Mouse (Mus musculus) telencephalon, adult 2 months (tissue): ENCODE measurements at regions not wholly inside any gene's neighbourhood (a gene's known extent, or its start where the extent isn't known, plus 50 kb on each side); places are given as distances from the start of the nearest gene placed in this dataset.
A peak's percentile ranks its signal among the peaks of the same experiment; 100 is the strongest.

Experiments
- DNase-seq: peaks from one replicate; pipeline ENCODE4 v3.0.0-alpha.2; 2011; ENCODE audit warnings: low read depth, low spot score

DNA sequence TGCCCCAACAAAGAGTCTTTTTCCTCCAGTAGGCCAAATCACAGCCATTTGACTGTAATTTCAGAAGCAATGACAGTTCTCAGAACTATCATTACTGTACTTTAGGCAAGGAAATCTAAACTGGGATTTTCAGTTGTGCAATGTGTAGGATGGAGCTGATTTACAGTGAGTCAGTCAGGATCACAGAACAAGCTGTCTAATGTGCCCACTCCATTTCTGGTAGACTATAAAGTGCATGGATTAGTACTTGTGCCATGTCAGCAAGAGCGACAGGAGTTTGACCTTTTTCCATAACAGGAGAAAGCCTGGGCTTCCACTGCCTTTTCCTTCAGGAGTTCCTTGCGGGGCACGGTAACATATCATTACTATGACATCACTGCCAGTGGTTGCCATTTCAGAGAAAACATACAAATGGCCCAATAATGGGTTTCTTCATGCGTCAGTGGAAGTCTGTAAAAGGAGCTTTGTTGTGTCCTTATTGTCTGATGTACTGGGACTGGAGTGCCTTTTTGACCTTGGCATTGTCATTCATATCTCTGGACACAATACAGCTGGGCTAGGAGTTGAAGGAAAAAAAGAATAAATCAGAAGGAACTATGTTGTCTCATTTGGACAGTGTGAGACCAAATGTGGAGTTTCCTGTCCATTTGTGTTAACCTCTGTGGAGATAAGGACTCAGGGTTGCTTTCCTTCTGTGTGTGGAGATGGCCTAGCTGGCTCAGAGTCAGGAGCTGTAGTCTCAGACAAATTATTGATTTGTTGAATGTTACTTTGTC, 271.5 kb upstream of the BC052040 start:
- peak; percentile 23 for DNase-seq

DNA sequence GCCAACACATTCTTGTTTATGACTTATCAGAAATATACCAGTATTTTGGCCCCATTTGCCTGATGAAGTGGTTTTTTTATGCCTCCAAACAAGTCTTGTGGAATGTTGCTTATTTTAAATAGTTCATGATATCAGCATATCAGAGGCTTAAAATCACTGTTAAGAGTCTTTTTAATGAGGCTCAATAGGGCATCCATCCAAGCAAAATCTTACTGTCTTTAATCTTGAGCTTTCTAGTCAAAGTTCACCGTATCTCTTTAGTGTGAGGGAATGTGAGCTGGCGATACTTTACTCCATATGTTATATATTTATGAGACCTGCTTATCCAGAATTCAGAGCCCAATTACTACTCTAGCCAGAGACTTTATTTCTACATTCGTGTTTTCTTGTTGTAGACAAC, 263.0 kb upstream of the BC052040 start:
- DNase-seq = no peak

DNA sequence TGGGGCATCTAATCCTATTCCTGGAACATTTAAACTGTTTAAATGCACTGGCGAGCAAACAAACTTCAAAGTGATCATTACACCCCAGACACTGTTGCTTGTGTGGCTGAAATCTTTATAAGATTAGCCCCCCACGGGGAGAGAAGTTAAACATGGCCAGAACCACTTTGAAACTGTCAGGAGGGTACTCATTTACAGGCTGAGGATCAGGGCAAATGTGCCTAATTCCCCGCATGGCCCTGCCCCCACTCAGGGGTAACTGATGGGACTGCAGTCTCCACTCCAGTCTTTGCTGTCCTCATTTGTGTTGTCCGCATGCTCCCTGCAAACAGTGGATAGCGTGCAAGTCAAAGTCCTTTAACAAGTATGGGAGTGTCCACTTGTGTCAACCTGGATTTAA, 258.9 kb upstream of the BC052040 start:
- DNase-seq = no peak

DNA sequence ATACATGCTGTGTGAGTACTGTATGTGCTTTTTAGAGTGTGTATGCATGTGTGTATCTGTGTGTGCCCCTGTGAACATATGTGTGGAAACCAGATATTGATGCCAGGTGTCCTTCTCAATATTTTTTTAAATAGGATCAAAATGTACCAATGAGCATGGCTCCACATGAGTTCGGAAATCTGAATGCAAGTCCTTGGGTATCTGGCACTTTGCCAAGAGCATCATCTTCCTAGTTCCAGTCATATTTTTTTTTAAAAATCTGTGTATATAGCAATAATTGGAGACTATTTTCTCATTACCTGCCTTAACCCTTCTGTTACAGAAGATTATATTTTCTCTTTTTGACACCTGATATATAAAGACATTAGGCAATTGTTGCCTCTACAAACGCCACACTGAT, 255.0 kb upstream of the BC052040 start:
- DNase-seq = no peak

DNA sequence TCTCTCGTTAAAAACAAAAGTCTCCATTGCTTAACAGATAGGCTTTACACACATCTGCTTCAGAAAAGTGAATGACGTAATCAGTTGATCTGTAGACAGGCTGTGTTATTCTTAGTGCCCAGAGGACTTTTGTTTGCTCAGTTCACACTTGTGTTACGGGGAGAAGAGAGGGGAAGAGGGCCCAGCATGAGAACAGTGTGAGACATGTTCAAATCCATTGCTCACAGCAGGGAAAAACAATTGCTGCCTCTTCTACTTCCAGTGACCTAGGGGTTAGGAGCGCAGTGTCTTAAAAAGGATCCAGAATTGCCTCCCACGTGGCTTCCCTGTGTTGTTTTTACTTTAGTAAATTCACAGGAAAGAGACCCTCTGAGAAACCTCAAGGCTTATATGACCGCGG, 243.3 kb upstream of the BC052040 start:
- no peak for DNase-seq

DNA sequence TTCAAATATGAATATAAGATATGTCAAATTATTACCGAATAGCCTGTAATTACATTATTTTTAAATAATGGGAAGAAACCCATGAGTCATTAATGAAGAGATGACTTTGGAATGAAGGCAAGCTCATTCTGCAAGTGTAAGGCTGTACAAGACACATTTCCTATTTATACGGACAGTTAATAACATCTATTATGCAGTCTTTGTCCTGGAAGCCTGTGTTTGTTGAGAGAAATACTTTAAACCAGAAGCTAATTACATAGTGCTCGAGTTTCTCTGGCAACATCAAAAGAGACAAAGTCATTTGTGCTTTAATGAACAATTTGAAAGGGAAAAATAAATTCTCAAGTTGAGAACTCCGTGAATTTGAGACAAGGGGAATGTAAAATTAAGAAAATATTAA, 242.5 kb upstream of the BC052040 start:
- DNase-seq = no peak

DNA sequence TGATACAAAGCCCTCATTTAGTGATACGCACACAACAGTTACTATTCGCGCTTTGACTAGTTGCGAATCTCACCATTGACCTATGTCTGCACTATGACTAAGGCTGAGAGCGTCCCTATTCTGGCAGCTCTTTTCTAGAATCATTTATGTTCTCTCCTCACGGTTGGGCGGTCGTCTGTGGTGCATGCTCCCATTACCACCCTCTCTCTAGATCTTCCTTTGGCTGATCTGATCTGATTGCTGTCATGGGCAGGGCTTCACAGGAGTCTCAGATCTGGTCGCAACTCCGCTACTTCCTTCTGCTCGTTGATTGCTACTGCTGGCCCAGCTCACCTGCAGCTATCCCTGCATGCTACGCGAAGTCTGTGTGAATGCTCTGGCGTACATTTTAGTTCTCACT, 239.2 kb upstream of the BC052040 start:
- no peak for DNase-seq

DNA sequence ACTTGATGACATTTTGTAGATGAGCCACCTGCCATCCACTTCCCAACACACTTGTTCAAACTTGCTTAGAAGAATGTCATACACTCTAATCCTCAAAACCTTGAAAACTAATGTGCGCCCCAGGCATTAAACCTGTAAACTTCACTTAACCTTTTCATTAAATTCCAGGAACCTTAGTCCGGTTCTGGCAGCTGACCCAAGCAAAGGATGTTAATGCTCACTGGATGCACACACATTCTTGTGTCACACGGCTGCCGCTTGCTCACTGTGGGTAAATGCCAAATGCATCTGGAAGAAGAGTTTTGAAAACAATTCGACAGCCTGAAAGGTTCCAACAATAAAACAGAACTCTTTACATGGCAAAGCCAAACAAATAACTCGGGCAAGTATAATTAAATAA, 235.0 kb upstream of the BC052040 start:
- no peak for DNase-seq

DNA sequence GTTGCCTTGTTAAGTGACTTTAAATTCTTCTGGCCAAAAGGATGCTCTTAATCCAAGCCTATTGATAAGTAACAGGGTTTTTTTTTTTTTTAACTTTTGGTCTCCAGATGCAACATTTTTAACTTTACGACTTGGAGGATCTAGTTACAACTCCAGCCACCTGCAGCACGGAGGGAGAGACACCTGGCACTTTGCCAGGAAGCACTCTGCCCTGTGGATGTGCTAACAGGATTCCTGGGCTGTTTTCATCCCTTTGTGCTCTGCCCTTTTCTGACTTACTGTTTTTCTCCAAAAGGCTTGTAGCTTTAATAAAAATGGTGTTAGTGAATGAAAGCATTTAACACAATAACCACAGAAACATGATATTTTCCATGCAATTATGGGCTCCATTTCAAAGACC, 233.3 kb upstream of the BC052040 start:
- DNase-seq = no peak

DNA sequence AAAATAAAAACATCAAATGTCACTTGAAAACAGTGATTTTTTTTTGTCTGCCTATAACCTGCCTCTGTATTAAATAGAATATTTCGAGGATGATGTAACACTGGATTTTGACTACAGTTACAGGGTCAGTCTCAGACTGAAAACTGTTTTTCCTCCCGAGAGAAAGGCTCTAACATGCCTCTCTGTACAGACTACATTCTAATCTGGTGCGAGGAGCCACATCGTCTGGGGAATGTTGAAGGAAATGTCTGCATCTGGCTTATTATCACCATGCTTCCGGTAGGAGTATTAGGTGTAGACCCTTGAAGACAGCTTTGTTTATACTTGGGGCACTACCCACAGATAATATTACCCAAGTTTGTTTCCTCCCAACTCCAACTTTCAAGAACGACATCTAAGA, 210.4 kb upstream of the BC052040 start:
- DNase-seq = no peak

DNA sequence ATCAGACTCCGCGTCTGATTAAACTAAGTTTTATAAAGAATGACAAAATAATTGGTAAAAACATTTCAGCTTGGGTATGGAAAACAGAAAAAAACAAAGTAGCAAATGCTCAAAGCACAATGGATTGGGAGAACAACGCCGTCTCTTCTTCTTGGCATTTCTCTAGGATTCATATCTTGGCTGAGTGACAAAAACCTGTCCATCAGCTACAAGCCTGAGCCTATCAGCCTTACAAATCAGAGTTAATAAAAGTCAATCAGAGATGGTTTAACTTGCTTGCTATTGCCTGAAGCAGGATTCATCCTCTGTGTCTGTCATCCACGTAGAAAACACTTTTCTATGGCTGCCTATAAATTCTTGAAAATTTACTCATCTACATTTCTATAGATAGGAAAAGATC, 206.2 kb upstream of the BC052040 start:
- no peak for DNase-seq

DNA sequence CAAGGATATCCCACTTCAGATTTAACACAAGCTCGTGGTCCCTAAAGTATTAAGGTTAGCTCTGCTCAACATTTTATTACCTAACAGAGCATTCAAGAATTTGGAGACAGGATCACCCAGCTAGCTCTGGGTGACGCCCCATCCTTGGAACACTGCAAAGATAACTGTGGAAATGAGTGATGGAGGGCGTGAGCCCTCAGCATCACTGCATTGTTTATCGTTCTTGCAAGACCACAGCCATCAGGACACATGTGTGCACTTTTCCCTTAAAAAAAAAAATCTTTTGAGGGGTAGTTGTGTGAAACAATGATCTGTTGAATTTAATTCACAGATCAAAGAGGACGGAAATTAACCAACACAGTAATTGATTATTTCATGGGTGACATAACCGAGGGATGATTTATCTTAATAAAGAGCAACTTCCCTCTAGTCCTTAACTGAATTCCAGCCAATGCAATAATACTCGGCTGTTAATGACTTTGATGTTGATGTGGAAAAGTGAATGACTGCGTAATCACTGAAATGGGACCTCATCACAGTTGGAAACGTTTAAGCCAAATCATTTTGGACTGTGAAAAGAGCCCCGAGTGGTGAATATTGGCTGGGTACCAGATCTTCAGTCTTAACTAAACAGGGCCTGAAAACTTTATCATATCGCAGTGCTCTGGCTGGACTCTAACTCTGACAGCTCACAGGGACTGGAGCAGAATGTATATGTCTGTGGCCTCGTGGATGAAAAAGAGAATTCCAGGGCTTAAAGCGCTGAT, 196.9 kb upstream of the BC052040 start:
- DNase-seq = no peak

DNA sequence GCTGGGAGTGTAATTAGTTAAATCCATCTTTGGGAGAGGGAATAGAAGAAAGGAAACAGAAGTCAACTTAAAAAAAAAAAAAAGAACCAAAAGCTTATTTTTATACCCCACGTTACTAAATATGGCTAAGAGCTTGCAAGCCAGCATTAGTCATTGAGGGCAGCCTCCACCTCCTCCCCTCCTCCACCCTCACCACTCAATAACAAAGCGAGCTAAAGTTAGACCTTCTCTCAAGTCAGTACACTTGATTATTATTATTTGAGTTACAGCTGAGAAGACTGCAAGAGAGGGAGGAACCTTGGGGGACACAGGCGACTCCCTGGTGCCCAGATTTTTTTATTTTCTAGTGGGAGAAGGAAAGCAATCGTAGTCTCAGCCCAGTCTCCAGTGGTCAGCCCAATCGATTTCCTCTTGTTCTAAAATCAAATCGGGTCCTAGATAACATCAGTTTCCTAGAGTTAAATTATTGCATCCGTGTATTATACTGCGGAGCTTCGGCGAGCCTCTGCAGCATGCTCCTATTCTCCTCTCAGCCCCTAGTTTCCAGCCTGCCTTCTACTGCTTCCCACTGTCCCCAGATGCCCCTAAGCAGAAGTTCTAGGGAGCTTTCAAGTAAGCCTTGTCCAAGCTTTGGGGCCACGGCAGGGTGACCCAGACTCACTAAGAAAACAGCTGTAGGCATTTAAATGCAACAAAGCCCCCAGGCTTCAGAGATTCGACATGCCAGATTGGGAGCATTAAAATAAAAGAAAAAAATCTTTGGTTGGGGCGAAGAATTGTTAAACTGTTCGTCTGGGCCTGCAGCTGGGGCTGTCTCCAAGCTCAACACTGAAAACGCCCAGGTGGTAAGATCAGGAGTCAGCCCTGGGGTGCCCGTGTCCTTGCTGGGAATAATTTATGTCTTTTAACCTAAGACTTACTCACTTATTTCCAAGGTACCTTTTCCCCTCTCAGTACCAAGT, 196.0 kb upstream of the BC052040 start:
- peak; percentile 59 for DNase-seq

DNA sequence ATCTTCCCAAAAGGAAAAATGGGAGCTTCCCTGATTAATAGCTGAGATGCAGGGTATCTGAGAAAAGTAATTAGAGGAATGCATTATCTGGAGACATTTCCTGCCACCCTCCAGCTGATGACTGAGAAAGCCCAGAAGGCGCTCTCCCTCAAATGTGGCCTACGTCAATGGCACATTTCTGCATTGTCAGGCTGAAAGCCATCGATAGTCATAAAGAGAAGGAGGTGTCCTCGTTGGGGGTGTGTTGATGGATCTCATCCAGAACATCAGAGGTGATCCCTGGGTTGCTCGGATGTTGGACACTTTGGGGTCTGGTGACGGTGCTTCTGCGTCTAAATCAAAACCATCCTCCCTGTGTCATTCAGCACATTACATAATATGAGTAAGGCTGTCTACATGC, 189.9 kb upstream of the BC052040 start:
- no peak for DNase-seq

DNA sequence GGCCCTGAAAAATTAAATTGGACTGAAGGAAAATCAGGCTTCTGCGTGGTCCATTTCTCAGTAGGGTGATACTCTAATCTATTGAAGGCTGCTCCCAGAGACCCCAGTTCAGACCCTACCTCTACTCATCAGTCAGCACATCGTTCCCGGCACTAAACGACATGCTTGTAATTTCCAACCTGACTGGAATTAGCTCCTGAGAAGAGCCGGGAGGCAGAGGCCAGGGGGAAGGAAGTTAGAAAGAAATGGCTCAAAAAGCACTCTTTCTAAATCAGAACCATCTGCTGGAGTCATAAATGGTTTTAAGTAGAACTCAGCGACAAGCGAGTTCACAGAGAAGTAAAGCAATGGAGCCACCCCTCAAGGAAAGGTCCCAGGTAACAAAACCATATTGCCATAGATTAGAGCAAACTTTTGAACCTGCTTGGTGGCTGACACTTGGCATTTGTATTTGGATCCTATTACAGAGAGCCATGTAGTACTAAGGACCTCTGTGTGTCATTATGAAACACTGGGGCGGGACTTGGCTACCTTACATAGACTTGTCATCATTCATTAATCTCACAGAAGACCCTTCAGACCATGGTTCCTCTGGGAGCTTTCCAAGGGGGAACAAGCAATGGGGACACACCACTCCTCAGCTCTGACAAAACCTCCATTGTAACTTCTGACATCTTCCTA, 189.3 kb upstream of the BC052040 start:
- no peak for DNase-seq

DNA sequence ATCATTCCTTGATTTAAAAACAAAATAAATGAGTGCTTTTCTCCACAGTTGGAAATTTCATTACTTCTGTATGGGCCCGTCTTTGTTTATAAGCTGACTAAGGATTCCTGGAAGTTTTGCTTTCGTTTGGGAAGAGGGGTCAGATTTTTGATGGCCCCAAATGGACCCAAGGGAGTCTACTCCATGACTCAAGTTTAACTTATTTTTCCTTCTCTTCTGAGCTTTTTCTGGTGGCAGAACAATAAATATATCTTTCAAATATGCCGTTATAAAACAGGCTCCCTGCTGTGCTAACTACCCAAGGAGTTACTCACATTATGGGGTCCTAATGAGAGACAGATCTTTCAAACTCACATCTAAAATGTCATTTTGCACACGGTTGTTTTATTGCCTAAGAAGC, 187.4 kb upstream of the BC052040 start:
- no peak for DNase-seq

DNA sequence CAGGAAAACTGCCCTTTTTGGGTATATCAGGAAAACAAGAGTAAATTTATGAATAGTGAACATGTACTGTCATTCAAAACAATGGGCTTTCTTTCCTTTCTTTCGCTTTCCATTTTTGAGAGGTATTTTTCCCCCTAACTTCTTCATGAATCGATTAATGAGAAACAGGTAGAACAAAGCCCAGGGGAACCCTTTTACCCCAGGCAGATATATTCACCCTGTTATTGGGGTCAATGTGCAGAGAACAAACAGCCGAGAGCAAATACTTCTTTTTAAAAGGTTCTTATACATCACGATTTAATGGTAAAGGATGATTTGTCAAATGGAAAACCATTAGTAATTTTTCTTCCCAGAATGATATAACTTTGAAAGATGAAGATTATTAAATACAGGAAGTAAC, 183.0 kb upstream of the BC052040 start:
- no peak for DNase-seq

DNA sequence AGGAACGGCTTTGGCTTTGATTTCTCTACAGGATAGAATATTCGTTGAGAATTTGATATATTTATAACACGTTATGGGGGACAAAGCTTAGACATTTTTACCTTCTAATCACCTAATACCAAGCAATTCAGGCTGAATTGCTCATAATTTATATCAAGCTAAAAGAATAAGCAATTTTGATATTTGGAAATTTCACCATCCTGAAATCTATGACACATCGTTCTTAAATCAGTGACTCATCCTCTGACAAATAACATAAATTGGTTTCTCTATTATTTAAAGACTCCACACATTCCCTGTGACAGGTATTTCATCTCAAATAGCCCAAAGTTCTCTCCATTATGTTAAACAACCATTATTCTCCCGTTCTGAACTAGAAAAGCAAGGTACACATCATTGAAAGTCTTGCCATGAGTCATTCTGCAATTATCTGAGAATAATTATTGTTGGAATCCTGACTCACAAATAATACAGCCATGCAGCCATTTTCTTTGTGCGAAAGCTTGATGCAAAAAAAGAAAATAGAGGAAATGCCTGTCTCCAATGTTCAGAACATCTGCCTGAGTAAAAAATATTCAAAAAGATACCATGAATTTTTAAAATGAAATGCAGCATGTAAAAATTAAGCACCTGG, 182.3 kb upstream of the BC052040 start:
- DNase-seq = no peak

DNA sequence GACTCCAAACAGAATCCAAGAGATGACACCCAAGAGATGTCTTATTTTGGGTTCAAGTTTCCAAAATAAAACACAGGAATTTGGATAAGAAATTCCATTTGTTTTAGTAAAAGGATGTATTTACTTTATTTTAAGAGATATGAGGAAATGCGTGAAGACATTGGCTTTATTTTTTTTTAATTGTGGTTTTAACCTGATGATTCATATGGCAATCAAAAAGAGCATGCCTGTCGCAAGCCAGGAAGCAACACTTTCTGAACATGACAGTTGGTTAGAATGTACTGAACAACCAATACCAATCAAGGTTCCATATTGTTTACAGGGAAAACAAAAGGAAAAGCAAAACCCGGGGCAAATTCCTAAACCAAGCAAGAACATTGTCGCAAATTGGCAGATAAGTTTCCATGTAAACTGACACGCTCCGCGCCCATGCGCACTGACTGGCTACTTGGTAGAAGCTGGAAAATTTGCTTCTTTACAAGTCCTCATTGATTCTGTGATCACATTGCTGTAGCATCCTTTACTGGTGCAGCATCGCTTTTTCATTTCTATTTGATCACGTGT, 181.4 kb upstream of the BC052040 start:
- no peak for DNase-seq

DNA sequence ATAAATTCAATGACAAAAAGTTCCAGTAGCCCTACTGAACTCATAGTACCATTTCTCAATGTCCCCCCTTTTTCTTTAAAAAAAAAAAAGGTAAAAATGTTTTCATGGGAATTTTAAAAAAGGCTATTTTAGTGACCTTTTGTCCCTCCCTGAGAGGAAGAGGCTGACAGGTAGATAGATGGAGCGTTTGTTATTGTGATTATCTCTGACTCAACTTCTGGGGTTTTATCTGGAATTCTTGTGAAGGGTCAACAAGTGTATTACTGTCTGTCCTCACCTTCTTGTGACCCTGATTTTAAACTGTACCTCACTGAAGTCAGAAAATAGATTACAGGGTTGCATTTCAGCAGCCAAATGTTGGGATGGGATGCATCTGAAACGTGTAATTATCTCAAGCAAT, 179.3 kb upstream of the BC052040 start:
- DNase-seq = no peak

DNA sequence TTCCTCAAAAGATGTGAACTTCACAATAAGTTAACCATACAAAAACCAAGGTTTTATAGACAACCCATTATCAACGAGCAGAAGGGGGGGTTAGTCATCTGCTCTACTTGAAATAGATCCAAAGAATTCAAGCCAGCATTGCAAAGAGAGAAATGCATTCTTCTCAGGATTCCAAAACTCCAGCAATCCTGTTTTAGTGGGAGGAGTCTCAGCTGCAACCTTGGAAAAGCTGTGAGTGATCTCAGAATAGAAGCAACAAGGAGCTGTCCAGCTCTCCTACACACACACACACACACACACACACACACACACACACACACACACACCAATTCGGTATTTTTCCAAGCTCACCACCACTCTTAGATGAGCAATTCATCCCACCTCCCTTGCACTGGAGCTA, 149.0 kb upstream of the BC052040 start:
- peak; percentile 27 for DNase-seq
